Comparison of ENCODE assay signal across 9 mouse cellular contexts in genomic region chr6:33361613-33362012, GRCm38 (mm10).
A peak's percentile ranks its signal among the peaks of the same experiment; 100 is the strongest.
DNase-seq lines count a peak whose midpoint lies in the region; ATAC-seq and TF ChIP-seq lines count a peak whose summit lies in the region.
"Had no signal": no experiment of that assay in that cellular context is flagged by ENCODE, and none has a peak within 500 bp of the region (broad histone marks: within the 10 kb centered on the region; RNA-seq: fewer than 3 reads in every experiment).

No protein-coding gene starts in this region.

- H3K4me2 ChIP-seq in midbrain, embryonic 11.5 days, result no peak overlapping the region

- no peak for TF ChIP-seq CTCF in cerebellum, adult 2 months (IDR thresholded peaks at IDR 0.05; ENCODE audit: borderline replicate concordance, insufficient read depth, low read depth, low read length)

- ATAC-seq in midbrain, embryonic 11.5 days (ENCODE audit: low FRiP score), result no peak
- ATAC-seq: lung, postnatal 0 days had no signal

- no peak overlapping the region for H3K9ac ChIP-seq in midbrain, embryonic 11.5 days (ENCODE audit: low read length)

- WGBS in cerebellum, adult 2 months, result 46% methylated on average over 6 of the region's 6 CpGs
- WGBS in midbrain, embryonic 11.5 days, result 91% methylated on average over 6 of the region's 6 CpGs

- TF ChIP-seq POLR2A in cerebellum, adult 2 months (IDR thresholded peaks at IDR 0.05; ENCODE audit: borderline replicate concordance, insufficient read depth, low read length), result no peak

- H3K27me3 ChIP-seq in cerebellum, adult 2 months (ENCODE audit: control insufficient read depth, insufficient read depth, low read length), result no peaks in the 10 kb centered on the region
- H3K27me3 ChIP-seq in midbrain, embryonic 11.5 days (ENCODE audit: control insufficient read depth, insufficient read depth, low read length), result no peaks in the 10 kb centered on the region

- H3K27ac ChIP-seq in cerebellum, adult 2 months (ENCODE audit: insufficient read depth, low read length), result no peak overlapping the region
- no peak overlapping the region for H3K27ac ChIP-seq in midbrain, embryonic 11.5 days (ENCODE audit: low read depth, low read length)

- no peak overlapping the region for H3K4me3 ChIP-seq in cerebellum, adult 2 months (replicated peaks; ENCODE audit: insufficient read depth, low read depth, low read length)
- no peak overlapping the region for H3K4me3 ChIP-seq in midbrain, embryonic 11.5 days (ENCODE audit: low read depth, low read length)

- H3K36me3 ChIP-seq in midbrain, embryonic 11.5 days (ENCODE audit: control insufficient read depth, insufficient read depth, low read length), result no peaks in the 10 kb centered on the region

- H3K4me1 ChIP-seq in cerebellum, adult 2 months (ENCODE audit: control insufficient read depth, insufficient read depth, low read length), result no peaks in the 10 kb centered on the region; the same call in 1 of the 2 replicates
- no peaks in the 10 kb centered on the region for H3K4me1 ChIP-seq in midbrain, embryonic 11.5 days (ENCODE audit: control insufficient read depth, insufficient read depth, low read length)

- intact Hi-C loops in gastrocnemius, postnatal 14 days (cut with DNase I; ENCODE audit: low total_unique reads), result no loop called here

- DNase-seq in cerebellum, postnatal 10 days, result peak; percentile 4 to 6
- no peak for DNase-seq in cerebellum, adult 2 months
- peak; percentile 35 for DNase-seq in gastrocnemius, postnatal 14 days
- DNase-seq in heart, postnatal 4 days, result peak; percentile 23
- DNase-seq in right cerebral cortex, adult 18-20 months, result peak; percentile 71
- no peak for DNase-seq in midbrain, embryonic 11.5 days (ENCODE audit: low spot score, missing footprints)
- no peak for DNase-seq in lung, postnatal 14 days
- no peak for DNase-seq in retina, embryonic 14.5 days (ENCODE audit: low spot score)

- H3K9me3 ChIP-seq in midbrain, embryonic 11.5 days (ENCODE audit: control insufficient read depth, low read length), result no peaks in the 10 kb centered on the region

Comparison
In these comparisons a context has a peak if more than half of its experiments do, and no peak if none do; other contexts are left out.
1. DNase-seq: peak in cerebellum, postnatal 10 days (2 of 2), gastrocnemius, postnatal 14 days (single experiment), heart, postnatal 4 days (single experiment) and right cerebral cortex, adult 18-20 months (single experiment); none in cerebellum, adult 2 months (0 of 2), midbrain, embryonic 11.5 days (single experiment), lung, postnatal 14 days (single experiment) and retina, embryonic 14.5 days (single experiment).